ENCODE assay signal across 30 mouse cellular contexts in the genomic region with DNA sequence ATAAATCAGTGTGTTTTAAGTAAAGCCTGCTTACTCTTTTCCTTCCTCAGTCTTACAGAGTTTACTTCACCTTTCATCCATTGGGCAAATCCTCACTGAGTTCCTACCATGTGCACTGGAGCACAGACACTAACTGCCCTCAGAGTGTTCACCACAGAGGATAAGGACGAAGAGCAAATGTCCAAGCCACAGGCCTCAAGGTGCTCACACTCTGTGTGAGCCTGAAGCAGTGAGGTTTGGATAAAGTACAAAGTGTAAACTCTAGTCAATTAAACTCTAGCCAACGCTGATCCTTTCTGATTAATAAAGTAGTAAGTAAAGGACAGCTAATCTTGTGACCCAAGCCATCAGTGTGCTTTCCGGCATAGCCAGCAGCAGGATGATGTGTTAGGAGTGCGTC. TPM values are rescaled to one million over a fixed set of nuclear protein-coding genes. Genes with fewer than 3 reads are reported as not detected.
DNase-seq lines count a peak whose midpoint lies in the region; ATAC-seq and TF ChIP-seq lines count a peak whose summit lies in the region.
"Had no signal": no experiment of that assay in that cellular context is flagged by ENCODE, and none has a peak within 500 bp of the region (broad histone marks: within the 10 kb centered on the region; RNA-seq: fewer than 3 reads in every experiment).

No protein-coding gene starts in this region.

- H3K4me3 ChIP-seq in kidney, adult 2 months (ENCODE audit: insufficient read depth, low read depth, low read length): no peak overlapping the region
- no peak overlapping the region for H3K4me3 ChIP-seq in kidney, embryonic 15.5 days (replicated peaks)
- H3K4me3 ChIP-seq in kidney, embryonic 14.5 days (ENCODE audit: low read length): no peak overlapping the region
- H3K4me3 ChIP-seq: embryonic facial prominence, embryonic 12.5 days; embryonic facial prominence, embryonic 15.5 days; gastrocnemius, adult 2 months; heart, embryonic 12.5 days; heart, embryonic 15.5 days; hindbrain, embryonic 10.5 days; hindbrain, embryonic 13.5 days had no signal

- no peaks in the 10 kb centered on the region for H3K9me3 ChIP-seq in kidney, embryonic 15.5 days (replicated peaks)
- H3K9me3 ChIP-seq in kidney, embryonic 14.5 days (ENCODE audit: control insufficient read depth, low read length): no peaks in the 10 kb centered on the region
- H3K9me3 ChIP-seq: embryonic facial prominence, embryonic 12.5 days; embryonic facial prominence, embryonic 15.5 days; heart, embryonic 15.5 days; hindbrain, embryonic 13.5 days had no signal

- peak; percentile 72 for DNase-seq in kidney, adult 2 months
- no peak for DNase-seq in kidney, adult 18-20 months
- DNase-seq in kidney, postnatal 14 days: peak; percentile 16
- no peak for DNase-seq in thymus, adult 18-20 months
- DNase-seq in gastrocnemius, postnatal 10 days: no peak
- DNase-seq: adrenal gland, postnatal 10 days; adrenal gland, postnatal 36 days; B cell, adult 2 months; cerebellum, adult 2 months; cerebellum, adult 9-11 months; cerebellum, postnatal 25 days; forebrain, postnatal 0 days; gastrocnemius, adult 2 months; gastrocnemius, postnatal 25 days; heart, adult 18-20 months; heart, postnatal 10 days; heart, postnatal 36 days had no signal

- H3K4me2 ChIP-seq in kidney, embryonic 15.5 days: no peak overlapping the region
- no peak overlapping the region for H3K4me2 ChIP-seq in kidney, embryonic 14.5 days (replicated peaks; ENCODE audit: low read depth, low read length)
- H3K4me2 ChIP-seq: embryonic facial prominence, embryonic 12.5 days; embryonic facial prominence, embryonic 15.5 days; heart, embryonic 12.5 days; heart, embryonic 15.5 days; hindbrain, embryonic 13.5 days had no signal

- peak; percentile 52; the same call in 1 of the 2 replicates for ATAC-seq in kidney, embryonic 15.5 days (replicated peaks; ENCODE audit: low FRiP score)
- ATAC-seq in kidney, embryonic 14.5 days (ENCODE audit: low FRiP score, low TSS enrichment): no peak
- ATAC-seq: forebrain, embryonic 14.5 days; forebrain, postnatal 0 days; Patski had no signal

- H3K9ac ChIP-seq in kidney, embryonic 15.5 days: no peak overlapping the region
- H3K9ac ChIP-seq in kidney, embryonic 14.5 days (ENCODE audit: low read depth, low read length): no peak overlapping the region
- H3K9ac ChIP-seq: embryonic facial prominence, embryonic 12.5 days; embryonic facial prominence, embryonic 15.5 days; forebrain, postnatal 0 days; heart, embryonic 12.5 days; heart, embryonic 15.5 days; hindbrain, embryonic 13.5 days had no signal

- no peak overlapping the region for H3K27ac ChIP-seq in kidney, adult 2 months (ENCODE audit: insufficient read depth, low read depth, low read length)
- H3K27ac ChIP-seq in kidney, embryonic 15.5 days: no peak overlapping the region
- H3K27ac ChIP-seq in kidney, embryonic 14.5 days (ENCODE audit: low read depth, low read length): no peak overlapping the region
- H3K27ac ChIP-seq: embryonic facial prominence, embryonic 12.5 days; embryonic facial prominence, embryonic 15.5 days; gastrocnemius, adult 2 months; heart, embryonic 15.5 days; hindbrain, embryonic 10.5 days; hindbrain, embryonic 13.5 days had no signal

- no peak for TF ChIP-seq CTCF in kidney, adult 2 months (conservative IDR thresholded peaks at IDR 0.05; ENCODE audit: insufficient read depth, insufficient read length, low read depth, low read length)

- H3K36me3 ChIP-seq in kidney, adult 2 months (ENCODE audit: control insufficient read depth, insufficient read depth, low read length): no peaks in the 10 kb centered on the region
- no peaks in the 10 kb centered on the region for H3K36me3 ChIP-seq in kidney, embryonic 15.5 days
- H3K36me3 ChIP-seq in kidney, embryonic 14.5 days (ENCODE audit: control insufficient read depth, insufficient read depth, low read length): no peaks in the 10 kb centered on the region
- H3K36me3 ChIP-seq: embryonic facial prominence, embryonic 12.5 days; embryonic facial prominence, embryonic 15.5 days; G1E; heart, embryonic 12.5 days; heart, embryonic 15.5 days; hindbrain, embryonic 10.5 days; hindbrain, embryonic 13.5 days had no signal

- no peaks in the 10 kb centered on the region for H3K27me3 ChIP-seq in kidney, adult 2 months (replicated peaks; ENCODE audit: control insufficient read depth, insufficient read depth, low read length)
- no peaks in the 10 kb centered on the region for H3K27me3 ChIP-seq in kidney, embryonic 15.5 days
- H3K27me3 ChIP-seq in kidney, embryonic 14.5 days (ENCODE audit: control insufficient read depth, insufficient read depth, low read length): no peaks in the 10 kb centered on the region; the same call in 1 of the 2 replicates
- H3K27me3 ChIP-seq: CH12.LX; embryonic facial prominence, embryonic 12.5 days; embryonic facial prominence, embryonic 15.5 days; heart, embryonic 12.5 days; heart, embryonic 15.5 days; hindbrain, embryonic 13.5 days had no signal

- WGBS in kidney, adult 2 months: 67% methylated on average over 4 of the region's 4 CpGs
- WGBS in kidney, embryonic 15.5 days: 88% methylated on average over 4 of the region's 4 CpGs
- WGBS in kidney, embryonic 14.5 days: 85% methylated on average over 4 of the region's 4 CpGs

- no peak for TF ChIP-seq POLR2A in kidney, adult 2 months (IDR thresholded peaks at IDR 0.05; ENCODE audit: low read depth, low read length)

- no peaks in the 10 kb centered on the region; the same call in 1 of the 2 replicates for H3K4me1 ChIP-seq in kidney, adult 2 months (ENCODE audit: control insufficient read depth, insufficient read depth, low read length)
- H3K4me1 ChIP-seq in kidney, embryonic 15.5 days: peaks cover 7% of the 10 kb centered on the region
- H3K4me1 ChIP-seq in kidney, embryonic 14.5 days (ENCODE audit: control insufficient read depth, insufficient read depth, low read length): no peaks in the 10 kb centered on the region
- H3K4me1 ChIP-seq: embryonic facial prominence, embryonic 12.5 days; embryonic facial prominence, embryonic 15.5 days; heart, embryonic 12.5 days; heart, embryonic 15.5 days; hindbrain, embryonic 10.5 days had no signal

RNA-seq across cellular contexts. Expression of a gene that starts 33.6 kb away (rescaled TPM):
- 0.12 and 0.19 TPM in 2 replicates for polyA plus RNA-seq in kidney, adult 2 months (2012; rRNA removed)
- polyA plus RNA-seq in kidney, embryonic 15.5 days (2015; fragmentation: Nextera tagmentation; extraction: Ambion mirVana): 0.64 and 0.68 TPM in 2 replicates
- polyA plus RNA-seq in kidney, embryonic 14.5 days (2014; fragmentation: Nextera tagmentation; extraction: Ambion mirVana): 0.69 and 0.80 TPM in 2 replicates
- under 1 TPM; 0.09 to 0.11 TPM for total RNA-seq in gastrocnemius, postnatal 10 days (2021)
- total RNA-seq: common myeloid progenitor, adult 5-6 weeks; gastrocnemius, adult 2 months; gastrocnemius, postnatal 25 days had no signal
- polyA plus RNA-seq: G1E, Patski had no signal

Comparison
In these comparisons a context has a peak if more than half of its experiments do, and no peak if none do; other contexts are left out.
1. DNase-seq: peak in kidney, adult 2 months (single experiment) and kidney, postnatal 14 days (single experiment); none in kidney, adult 18-20 months (single experiment), thymus, adult 18-20 months (0 of 2) and gastrocnemius, postnatal 10 days (single experiment).